Mouse (Mus musculus): ENCODE results near the gene Gm7995. TPM values are rescaled to one million over a fixed set of nuclear protein-coding genes. Genes with fewer than 3 reads are reported as not detected.
"Not testable (repeated sequence)": the region's sequence is repeated elsewhere in the genome, so short reads cannot be mapped to it uniquely, and the experiment has no call there.

Gene Gm7995
- not detected in 2 replicates for polyA plus RNA-seq (2015; fragmentation: Nextera tagmentation; extraction: Ambion mirVana)

GRCm38 (mm10) chr14:42309910-42310309 lies at the start of gene Gm7995:
Gene Gm7995 (plus strand): TSS chr14:42310210.
- WGBS, result no CpG with 5 or more reads among the region's 1 CpGs
- H3K27me3 ChIP-seq; H3K36me3 ChIP-seq; H3K9me3 ChIP-seq; H3K4me2 ChIP-seq; ATAC-seq (ENCODE audit: low read depth); H3K9ac ChIP-seq; H3K4me1 ChIP-seq (replicated peaks); H3K27ac ChIP-seq (replicated peaks); H3K4me3 ChIP-seq: not testable (repeated sequence)

GRCm38 (mm10) chr14:42297258-42297657 lies 12.8 kb upstream of the Gm7995 start, which contains the start of gene Gm9611:
Gene Gm9611 (minus strand): TSS chr14:42297358.
- not testable (repeated sequence) for H3K4me3 ChIP-seq; ATAC-seq (ENCODE audit: low read depth); H3K9ac ChIP-seq; H3K27ac ChIP-seq (replicated peaks); H3K27me3 ChIP-seq; H3K4me2 ChIP-seq; H3K9me3 ChIP-seq; H3K36me3 ChIP-seq; H3K4me1 ChIP-seq (replicated peaks)
- 83% methylated on average over 1 of the region's 3 CpGs for WGBS

Small RNA genes within 50 kb of the gene (microRNA-seq; reads per million reads assigned to microRNA genes)
- gene Gm25208 (not detected), gene Gm25892 (not detected)

Other genes with a start within 250 kb of the Gm7995 start
- gene Gm7951, start 192.8 kb upstream of the Gm7995 start, polyA plus RNA-seq (2015; fragmentation: Nextera tagmentation; extraction: Ambion mirVana), result not detected in 2 replicates
- gene Gm17027, start 147.6 kb upstream of the Gm7995 start, polyA plus RNA-seq (2015; fragmentation: Nextera tagmentation; extraction: Ambion mirVana), result not detected in 2 replicates
- gene Gm3573, start 119.4 kb upstream of the Gm7995 start, polyA plus RNA-seq (2015; fragmentation: Nextera tagmentation; extraction: Ambion mirVana), result not detected in 2 replicates
- gene Gm17026, start 50.2 kb upstream of the Gm7995 start, polyA plus RNA-seq (2015; fragmentation: Nextera tagmentation; extraction: Ambion mirVana), result not detected in 2 replicates
- not detected in 2 replicates for gene Gm9611, start 12.9 kb upstream of the Gm7995 start, polyA plus RNA-seq (2015; fragmentation: Nextera tagmentation; extraction: Ambion mirVana)
- gene Gm8005, start 129.5 kb downstream of the Gm7995 start, polyA plus RNA-seq (2015; fragmentation: Nextera tagmentation; extraction: Ambion mirVana), result not detected in 2 replicates
- gene Gm8011, start 153.7 kb downstream of the Gm7995 start, polyA plus RNA-seq (2015; fragmentation: Nextera tagmentation; extraction: Ambion mirVana), result not detected in 2 replicates
- not detected in 2 replicates for gene Gm8020, start 192.1 kb downstream of the Gm7995 start, polyA plus RNA-seq (2015; fragmentation: Nextera tagmentation; extraction: Ambion mirVana)
- not detected in 2 replicates for gene Gm8024, start 214.1 kb downstream of the Gm7995 start, polyA plus RNA-seq (2015; fragmentation: Nextera tagmentation; extraction: Ambion mirVana)

All from neural tube, embryonic 13.5 days (tissue).